Mouse (Mus musculus) megakaryocyte, embryonic 14.5 days (primary cell): ENCODE data around the gene Caskin1.

Experiments
- FLI1 ChIP-seq: IDR thresholded peaks from 2 replicates; pipeline ENCODE4 v1.6.1; 2012; ENCODE audit warnings: low read length, inconsistent platforms, mixed read lengths
- GATA1 ChIP-seq: IDR thresholded peaks from 3 replicates; pipeline ENCODE4 v1.6.1; 2012; ENCODE audit warnings: mixed read lengths, low read length, inconsistent platforms, borderline replicate concordance

DNA sequence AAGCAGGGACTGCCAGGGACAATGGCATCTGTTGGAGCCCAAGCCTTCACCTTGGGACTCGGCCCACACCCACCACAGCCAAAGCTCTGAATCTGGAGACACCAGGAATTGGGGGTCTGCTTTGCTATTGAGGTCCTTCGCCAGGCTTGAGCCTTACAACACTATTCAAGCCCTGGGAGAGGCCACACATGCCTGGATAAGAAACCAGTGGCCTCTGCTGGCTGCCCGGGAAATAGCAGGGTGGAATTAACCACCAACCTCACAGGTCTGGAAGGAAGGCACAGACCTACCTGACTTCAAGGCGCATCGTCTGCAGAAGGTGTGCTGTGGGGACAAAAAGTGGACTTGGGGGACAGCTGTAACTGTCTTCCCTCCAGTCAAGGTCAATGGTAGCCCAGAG lies 25.2 kb downstream of the Caskin1 start:
- TF ChIP-seq GATA1 (no peak), FLI1 (no peak)
